Mouse (Mus musculus): ENCODE measurements around the gene Btaf1. TPM values are rescaled to one million over a fixed set of nuclear protein-coding genes. Genes with fewer than 3 reads are reported as not detected.
"Not testable (repeated sequence)": the region's sequence is repeated elsewhere in the genome, so short reads cannot be mapped to it uniquely, and the experiment has no call there.

The Btaf1 gene
- total RNA-seq, 2 experiments from 2014 or later: 10.3 to 10.7 TPM

DNA sequence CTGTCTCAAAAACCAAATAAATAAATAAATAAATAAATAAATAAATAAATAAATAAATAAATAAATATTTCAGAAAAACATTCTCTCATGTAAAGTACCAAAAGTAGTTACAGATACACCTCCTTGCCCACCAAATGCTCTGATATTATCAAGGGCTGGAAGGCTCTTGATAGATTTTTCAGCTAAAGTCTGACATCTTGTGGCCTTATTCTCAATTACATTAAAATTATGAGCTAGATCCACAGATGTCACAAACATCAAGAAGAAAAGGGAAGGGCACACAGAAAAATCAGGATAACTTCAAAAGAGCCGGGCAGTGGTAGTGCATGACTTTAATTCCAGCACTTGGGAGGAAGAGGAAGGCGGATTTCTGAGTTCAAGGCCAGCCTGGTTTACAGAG is 3.9 kb upstream of the Btaf1 start:
- DNase-seq: no peak

DNA sequence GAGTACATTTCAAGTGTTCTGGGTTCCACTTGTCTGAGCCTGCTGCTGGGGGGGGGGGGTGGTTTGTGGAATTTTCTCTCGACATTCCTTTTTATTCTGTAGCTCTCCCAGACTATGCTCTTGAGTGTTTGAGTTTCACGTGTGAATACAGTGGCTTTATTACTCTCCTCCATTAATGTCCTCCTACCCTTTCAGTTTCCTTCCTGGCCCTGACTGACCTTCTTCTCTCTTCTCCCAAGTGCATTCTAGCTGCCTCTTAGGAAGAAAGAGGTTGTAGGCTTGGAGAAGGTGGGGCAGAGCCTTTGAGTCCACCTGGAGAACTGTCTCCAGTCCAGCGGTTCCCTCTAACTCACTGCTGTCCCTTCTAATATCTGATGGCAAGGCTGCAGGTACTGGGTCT is 2.9 kb upstream of the Btaf1 start:
- DNase-seq: no peak

DNA sequence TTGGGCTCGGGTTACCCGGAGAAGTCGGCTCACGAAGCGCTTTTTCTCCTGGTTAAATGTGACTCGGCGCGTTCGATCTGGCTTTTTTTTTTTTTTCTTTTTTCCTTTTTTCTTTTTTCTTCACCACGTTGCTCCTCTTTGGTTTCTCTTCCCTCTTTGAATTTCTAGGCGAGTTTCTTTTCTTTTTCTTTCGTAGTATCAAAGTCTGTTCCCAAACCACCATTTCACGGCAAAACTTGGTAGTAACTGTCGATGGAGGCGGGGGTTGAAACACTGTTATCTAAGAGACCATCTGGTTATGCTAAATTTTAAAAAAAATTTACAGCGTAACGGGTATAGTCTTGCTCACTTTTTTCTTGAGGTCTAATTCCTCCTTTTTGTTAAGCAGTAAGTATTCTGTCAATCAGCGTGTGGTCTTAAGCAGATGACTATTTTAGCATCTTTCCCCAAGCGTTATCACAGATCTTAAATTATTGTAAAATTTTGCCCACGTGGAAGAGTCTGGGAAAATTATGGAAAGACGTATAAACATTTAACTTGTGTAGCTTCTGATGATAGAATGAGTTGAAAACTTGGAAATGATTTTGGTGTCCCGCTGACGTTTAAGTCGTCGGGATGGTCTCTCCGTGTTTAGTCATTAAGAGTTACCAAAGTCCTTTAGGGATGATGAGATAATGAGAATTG is 816 bp downstream of the Btaf1 start:
- no peak for DNase-seq

DNA sequence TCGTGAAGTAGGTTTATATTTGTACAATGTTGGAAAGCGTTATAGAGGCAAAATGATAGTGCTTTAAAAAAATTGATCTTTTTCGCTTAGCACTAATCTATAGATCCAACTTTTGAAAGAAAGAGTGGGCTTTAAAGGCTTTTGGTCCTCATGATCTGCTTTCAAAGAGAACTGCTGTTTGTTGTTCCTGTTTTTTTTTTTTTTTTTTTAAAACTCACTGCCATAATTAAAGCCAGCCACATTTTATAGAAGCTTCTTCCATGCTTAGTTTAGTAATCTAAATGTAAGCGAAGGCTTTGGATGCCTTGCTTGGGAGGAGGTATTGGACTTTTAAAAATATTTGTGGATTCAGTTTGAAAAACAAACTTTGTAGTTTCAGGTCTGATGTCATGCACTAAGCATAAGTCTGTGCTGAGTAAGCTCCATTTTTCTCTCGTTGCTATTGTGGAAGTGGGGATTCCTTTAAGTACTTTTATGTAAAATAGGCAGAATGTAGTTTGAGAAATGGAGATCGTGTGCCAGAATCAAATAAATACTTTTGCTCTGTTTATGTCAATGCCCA is 2.0 kb downstream of the Btaf1 start:
- no peak for DNase-seq

DNA sequence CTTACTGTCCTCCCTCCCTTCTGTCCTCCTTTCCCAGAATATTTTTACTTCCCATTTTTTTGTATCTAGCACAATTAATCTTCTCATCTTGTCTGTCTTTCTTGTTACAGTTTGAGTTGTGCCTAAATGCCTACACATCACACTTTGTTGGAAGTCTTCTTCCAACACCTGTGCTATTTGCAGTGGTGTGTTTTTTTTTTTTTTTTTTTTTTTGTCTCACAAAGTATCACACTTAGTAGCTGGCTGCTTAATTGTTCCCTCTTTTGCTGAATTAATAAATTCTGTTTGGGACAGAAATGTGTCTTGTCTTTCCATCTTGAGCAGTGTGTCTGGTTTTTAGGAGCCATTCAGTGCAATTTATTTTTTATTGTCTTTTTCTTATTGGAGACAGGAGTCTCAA is 3.9 kb downstream of the Btaf1 start:
- DNase-seq: no peak

DNA sequence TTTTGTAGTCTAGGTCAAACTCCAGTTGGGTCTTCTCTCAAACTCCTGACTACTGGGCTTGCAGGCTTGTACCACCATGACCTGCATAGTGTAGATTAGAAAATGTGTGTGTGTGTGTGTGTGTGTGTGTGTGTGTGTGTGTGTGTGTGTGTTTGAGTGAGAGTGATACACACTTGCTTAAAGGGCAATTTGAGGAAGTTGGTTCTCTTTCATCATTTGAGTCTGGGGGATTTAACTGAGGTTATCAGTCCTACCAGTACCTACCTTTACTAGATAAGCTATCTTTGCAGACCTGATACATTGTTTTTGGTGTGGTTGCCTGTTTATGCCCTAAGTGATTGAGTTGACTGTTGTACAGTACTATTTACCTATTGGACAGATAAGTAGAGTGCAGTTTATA is 6.2 kb downstream of the Btaf1 start:
- DNase-seq: no peak

DNA sequence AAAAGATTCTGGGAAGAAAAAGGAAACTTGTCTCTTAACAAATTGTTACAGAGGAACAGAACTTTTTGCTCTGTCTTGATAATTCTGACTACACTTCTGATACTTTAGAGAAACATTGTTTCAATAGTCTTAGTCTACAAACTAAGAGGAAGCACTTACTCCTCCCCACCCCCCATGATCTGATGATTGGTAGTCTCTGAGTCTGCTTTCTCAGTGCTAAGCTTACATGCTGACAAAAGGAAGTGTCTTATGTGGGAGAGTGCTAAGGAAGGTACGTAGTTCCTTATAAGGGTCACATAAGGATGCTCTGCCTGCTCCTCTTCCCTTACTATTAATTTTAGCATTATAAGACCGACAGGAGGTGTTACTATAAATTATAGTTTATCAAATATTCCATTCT is 6.7 kb downstream of the Btaf1 start:
- DNase-seq: no peak

DNA sequence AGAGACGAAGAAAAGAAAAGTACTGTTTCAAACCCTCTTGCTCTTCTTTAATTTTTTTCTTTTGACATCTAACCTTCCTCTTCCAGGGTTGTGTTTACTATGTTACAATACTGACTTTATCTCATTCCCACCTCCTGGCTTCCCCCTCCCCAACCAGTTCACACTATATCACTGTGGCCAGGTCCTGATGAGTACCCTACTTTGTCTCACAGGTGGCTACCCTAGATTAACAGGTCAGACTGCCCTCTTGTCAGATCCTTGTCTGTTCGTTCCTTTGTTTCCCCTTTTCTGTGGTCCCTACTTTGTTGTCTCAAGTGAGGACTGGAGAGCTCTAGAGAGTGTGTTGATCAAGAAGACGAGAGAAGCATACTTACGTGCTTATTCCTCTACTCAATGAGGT is 10.4 kb downstream of the Btaf1 start:
- DNase-seq: no peak

DNA sequence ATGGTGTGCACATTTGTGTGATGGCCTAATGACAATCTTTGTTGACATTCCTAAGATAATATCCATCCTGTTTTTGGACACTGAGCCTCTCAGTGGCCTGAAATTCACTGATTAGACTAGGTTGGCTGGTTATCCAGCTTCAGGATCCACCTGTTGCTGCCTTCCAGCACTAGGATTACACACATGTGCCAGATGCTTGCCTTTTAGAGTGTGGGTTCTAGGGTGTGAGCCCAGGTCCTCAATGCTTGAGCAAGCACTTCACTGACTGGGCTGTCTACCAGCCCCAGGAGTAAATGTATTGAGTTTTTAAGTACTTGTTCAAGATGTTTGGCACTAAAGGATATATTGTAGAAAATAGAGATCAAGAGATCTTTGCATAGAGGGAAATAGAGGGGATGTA is 12.1 kb downstream of the Btaf1 start:
- no peak for DNase-seq

DNA sequence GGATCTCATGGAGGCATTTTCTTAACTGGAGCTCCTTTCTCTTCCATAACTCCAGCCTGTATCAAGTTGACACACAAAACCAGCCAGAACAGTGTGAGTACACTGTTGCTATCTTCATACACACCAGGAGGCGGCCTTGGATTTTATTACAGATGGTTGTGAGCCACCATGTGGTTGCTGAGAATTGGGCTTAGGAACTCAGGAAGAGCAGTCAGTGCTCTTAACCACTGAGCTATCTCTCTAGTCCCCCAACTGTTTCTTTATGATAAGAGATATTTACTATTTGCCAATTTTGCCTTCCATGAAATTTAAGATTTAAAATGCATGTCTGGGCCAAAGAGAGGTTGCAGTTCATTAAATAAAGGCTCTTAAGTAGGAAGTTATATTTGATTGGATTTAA is 14.2 kb downstream of the Btaf1 start:
- DNase-seq: no peak

DNA sequence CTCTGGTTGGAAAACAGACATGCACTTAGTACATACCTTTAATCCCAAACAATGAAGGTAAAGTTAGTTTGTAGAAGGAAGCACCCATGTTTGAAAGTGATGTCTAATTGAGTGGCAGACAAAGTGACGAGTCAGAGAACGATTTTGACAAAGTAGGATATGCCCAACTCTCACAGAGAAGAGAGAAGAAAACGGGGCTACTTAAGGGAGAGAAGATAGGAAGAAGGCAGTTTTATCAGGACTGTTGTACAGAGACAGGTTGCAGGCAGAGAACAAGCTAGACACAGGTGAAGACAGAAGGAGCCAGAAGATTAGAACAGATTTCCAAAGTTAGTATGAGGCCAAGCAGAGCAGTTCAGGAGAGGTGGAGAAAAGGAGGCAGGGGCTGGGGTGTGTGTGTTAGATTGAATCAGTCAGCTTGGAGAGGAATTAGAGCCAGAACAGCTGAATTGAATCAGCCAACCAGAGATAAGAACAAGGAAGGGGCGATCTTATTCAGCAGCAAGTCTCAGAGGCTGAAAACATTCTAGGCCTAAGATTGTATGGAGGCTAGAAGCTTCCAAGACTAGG is 27.8 kb downstream of the Btaf1 start:
- DNase-seq: no peak

DNA sequence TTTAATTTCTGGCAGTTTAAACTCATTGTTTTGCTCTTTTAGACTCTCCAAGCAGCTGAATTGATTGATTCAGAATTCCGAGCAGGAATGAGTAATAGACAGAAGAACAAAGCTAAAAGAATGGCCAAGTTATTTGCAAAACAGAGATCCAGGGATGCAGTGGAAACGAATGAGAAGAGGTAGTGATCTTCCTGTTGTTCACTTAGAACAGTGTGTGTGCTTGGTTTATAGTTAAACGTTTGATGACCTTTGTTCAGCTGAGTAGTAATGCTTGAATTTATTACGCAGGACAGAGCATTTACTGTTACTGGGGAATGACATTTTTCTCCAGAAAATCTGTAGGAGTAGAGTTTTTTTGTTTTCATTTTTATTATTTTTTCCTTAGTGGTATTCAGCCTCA is 32.5 kb downstream of the Btaf1 start:
- no peak for DNase-seq

DNA sequence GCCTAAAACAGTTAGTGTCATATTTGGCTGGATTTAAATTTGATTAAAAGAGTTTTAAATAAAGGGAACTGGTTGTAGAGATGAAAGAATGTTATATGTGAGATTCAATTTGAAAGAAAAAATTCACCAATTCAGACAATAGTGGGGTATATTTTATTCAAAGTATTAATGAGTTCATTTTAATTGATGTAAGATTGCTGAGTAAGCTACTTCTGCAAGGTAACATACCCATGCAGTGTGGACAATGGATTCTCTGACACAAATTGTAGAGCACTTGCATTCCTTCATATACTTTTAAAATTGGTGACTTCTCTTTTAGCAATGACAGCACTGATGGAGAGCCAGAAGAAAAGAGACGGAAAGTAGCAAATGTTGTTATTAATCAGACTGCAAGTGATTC is 35.4 kb downstream of the Btaf1 start:
- DNase-seq: no peak

DNA sequence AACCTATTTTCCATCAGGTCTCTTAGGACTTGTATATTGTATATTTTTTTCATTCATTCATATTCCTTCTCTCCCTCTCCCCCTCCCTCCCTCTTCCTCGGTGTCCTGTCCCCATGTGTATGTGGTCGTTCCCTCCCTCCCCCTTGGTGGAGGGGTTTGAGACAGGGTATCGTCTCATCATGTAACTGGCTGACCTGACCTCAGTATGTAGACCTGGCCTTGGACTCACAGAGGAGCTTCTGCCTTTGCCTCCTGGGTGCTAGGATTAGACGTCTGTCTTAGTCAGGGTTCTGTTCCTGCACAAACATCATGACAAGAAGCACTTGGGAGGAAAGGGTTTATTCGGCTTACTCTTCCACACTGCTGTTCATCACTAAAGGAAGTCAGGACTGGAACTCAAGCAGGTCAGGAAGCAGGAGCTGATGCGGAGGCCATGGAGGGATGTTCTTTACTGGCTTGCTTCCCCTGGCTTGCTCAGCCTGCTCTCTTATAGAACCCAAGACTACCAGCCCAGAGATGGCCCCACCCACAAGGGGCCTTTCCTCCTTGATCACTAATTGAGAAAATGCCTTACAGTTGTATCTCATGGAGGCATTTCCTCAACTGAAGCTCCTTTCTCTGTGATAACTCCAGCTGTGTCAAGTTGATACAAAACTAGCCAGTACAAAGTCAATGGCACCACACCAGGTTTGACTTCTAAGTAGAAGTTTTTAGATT is 36.8 kb downstream of the Btaf1 start:
- not testable (repeated sequence) for DNase-seq

DNA sequence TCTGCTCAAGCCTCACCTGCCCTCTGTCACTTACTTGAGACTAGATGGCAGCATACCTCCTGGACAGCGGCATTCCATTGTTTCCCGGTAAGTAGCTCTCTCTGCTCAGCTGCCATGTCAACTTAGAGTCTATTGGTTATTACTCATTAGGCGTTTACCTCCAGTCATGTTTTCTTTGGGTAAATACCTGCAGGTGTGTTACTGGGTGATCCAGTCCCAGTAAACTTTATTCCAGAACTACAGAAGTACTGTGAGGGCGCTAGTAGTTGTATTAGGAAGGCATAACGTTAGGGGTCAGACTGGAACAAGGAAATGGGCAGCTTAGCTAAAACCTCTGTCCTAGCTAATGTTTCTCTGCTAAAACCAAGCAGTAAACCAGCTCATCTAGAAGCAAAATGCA is 78.7 kb downstream of the Btaf1 start:
- DNase-seq: no peak

DNA sequence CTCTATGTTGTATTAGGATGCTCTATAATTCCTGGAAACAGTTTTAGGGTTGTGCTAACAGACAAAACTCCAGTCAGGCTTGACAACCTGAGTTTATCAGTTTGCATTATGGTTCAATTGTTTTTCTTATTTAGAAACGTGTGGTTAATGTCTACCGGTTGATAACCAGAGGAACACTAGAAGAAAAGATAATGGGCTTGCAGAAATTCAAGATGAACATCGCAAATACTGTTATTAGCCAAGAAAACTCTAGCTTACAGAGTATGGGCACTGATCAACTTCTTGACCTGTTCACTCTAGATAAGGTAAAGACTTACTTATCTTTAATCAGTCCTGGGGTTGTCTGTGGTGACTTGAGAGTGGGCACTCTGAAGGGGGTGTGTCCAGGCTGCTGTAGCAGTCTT is 84.0 kb downstream of the Btaf1 start:
- DNase-seq: no peak

DNA sequence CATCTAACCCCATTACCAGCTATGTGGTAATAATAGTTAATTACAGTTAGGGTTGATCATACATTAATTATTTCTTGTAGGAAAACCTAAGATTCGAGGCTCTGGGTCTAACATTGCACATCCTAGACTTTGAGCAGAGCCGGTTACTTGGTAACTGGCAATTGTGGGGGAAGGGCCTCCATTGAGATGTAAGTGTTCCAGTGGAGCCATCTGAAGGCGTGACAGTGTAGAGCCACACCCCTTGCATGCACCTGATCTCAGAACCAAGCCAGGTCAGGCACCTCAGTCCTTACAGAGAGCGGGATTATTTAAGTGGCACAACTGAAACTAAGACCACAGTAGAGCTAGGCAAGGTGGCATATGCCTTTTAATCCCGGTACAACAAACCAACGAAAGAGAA is 87.6 kb downstream of the Btaf1 start:
- no peak for DNase-seq

DNA sequence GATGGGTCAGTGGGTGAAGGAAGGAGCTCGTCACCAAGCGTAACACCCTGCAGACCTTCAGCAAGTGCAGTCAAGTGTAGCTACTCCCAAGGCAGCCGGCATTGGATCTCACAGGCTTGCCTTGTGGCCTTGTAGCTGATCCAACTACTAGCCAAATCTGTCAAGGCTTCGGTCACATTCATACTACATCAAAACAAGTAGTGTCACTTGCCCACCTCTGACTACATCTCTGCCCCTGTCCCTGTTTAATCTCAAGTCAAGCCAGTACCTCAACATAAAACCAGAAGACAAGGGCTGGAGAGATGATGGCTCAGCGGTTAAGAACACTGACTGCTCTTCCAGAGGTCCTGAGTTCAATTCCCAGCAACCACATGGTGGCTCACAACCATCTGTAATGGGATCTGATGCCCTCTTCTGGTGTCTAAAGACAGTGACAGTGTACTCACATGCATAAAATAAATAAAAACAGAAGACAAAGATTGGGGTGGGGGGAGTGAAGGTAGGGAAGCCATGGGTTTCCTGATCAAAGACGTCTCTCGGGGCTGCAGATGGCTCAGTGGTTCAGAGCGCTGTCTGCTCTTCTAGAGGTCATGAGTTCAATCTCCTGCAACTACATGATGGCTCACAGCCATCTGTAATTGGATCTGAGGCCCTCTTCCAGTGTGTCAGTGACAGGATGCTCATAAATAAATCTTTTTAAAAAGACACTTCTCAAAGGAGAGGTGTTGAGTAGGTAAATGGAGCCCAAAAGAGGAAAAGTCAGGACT is 88.5 kb downstream of the Btaf1 start:
- no peak for DNase-seq

DNA sequence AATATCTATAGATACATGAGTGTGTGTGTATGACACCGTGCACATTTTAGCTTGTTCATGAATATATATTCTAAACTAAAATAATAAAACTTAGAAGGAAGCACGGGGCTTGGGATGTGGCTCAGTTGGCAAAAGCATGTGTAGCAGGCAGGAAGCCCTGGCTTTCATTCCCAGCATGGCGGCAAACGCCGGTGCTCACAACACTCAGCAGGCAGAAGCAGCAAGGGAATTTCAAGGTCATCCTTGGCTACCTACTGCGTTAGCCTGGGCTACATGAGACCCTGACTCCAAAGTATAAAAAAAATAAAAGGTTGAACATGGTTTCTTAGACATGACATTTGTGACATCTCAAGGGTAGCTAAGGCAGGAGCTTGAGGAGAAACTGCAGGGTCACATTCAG is 91.0 kb downstream of the Btaf1 start:
- DNase-seq: no peak

DNA sequence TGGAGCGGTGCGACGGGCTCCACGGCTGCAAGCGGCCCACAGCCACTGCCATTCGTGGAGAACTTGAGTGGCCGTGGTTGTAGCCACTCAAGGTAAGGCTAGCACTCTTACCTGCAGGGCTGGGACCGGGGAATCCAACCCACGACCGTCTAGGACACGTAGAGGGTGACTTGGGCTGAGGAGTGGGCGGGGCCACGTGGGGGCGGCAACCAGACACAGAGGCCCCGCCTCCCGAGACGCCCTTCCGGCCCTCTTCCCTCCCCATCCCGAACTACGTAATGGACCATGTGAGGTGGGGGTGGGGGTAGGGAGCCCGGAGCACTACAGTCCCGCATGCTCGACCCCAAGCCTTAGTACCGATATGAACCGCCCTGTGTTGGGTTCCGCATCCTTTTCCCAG is 92.5 kb downstream of the Btaf1 start:
- DNase-seq: peak; percentile 31

DNA sequence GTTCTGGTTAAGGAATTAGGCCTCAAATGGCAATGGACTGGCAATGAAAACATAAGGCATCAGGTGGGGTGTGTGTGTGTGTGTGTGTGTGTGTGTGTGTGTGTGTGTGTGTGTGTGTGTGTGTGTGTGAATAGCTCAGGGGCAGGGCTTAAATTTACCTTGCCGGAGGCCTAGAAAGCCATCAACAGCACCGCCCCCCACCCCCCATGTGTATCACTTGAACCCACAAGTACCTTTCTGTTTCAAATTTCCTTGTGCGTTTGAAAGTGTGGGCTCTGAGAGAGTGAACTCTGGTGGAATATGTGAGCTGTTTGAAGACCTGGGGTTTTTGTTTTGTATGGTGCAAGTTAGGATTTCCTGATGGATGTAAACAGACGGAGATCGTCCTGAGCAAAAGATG is 93.1 kb downstream of the Btaf1 start:
- DNase-seq: no peak

DNA sequence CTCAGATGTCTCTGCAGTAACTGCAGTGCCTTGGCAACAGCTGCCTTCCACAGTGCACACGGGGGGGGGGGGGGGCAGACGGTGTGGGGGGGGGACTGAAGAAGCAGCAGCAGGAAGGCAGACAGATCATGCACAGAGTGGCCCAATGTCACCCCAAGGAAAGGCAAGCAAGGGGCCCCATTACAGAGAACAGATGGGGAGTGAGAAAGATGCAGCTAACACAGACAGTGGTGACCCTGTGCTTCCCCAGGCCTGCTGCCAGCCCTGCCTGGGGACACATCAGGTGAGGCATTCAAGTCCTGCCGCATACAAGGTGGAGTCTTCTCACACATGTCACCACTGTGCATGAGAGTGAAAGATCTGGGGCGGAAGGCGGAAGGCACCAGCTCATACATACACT is 94.7 kb downstream of the Btaf1 start:
- DNase-seq: no peak

DNA sequence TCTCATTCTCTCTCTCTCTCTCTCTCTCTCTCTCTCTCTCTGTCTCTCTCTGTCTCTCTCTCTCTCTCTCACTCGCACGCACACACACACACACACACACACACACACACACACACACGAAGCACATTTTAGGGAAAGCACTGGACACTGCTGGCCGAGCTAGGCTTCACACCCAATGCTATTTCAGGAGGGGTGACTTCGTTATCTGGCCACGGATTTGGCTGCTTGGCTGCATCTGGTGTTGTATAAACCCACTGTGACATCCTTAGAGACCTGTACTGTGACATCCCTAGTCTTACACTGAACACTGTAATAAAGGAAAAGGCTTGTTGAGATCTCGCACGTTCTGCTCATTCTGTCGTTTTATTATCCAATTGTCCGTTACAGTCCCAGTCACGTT is 95.1 kb downstream of the Btaf1 start:
- peak; percentile 13 for DNase-seq
